Mouse (Mus musculus): ENCODE results near the gene Dbf4.

Dbf4 gene

DNA sequence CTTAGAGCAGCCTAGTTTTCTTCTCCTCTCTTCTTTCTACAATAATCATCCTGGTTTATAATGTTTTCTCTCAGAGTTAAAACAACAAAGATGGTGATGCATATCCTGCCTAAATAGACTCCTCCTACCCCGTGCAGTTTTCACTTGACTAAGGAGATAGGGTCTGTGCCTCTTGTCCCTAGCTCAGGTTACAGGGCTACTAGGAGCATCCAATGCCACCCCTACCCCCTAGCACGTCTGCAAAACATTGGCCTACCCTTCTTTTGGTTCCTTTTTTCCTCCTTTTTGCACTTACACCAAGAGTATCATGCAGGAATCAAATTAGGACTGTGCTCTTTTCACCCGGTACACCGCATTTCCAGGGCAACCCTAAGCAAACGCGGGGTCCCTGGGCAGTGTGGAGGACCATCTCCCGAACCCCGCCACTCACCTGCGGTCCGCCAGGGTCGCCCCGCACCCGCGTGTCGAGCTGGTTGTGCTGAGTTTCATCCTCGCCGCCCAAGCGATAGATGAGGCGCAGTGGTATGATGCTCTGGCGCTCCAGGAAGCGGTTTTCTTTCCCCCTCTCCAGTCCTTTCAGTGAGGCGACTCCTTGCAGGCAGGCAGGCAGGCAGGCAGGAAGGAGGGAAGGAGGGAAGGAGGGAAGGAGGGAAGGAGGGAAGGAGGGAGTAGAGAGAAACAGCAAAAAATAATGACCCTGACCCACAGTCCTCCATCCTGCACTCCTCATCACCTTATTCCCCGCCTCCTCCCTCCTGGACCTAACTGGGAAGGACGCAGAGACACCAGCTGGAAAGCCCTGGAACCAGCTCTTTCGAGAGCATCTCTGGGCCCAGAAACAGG, 55.5 kb downstream of the Dbf4 start:
- DNase-seq (ENCODE audit: low spot score), result peak; percentile 52

DNA sequence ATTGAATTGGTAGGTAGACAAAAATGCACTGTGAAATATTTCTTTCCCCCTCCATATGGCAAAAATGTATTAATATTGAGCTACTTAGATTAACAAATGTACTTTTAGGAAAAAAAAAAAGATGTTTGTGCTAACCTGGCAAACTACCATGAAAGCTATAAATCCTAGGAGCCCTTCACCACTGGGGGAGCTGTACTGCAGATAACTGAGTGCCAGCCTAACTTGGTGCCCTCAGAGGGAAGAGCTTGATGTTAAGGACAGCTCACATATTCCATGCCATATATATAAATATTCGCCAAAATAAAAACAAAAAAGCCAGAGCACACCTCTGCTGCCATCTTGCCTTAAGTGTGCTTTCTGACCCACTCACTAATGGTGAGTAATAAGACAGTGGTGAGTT, 60.2 kb downstream of the Dbf4 start:
- peak; percentile 46 for DNase-seq (ENCODE audit: low spot score)

GRCm38 (mm10) chr5:8357677-8358076, 64.8 kb downstream of the Dbf4 start:
- DNase-seq (ENCODE audit: low spot score), result no peak

- no peak for DNase-seq (ENCODE audit: low spot score)
Observed at GRCm38 (mm10) chr5:8356885-8357651, 65.4 kb downstream of the Dbf4 start.

GRCm38 (mm10) chr5:8356326-8356725, 66.2 kb downstream of the Dbf4 start:
- no peak for DNase-seq (ENCODE audit: low spot score)

- DNase-seq (ENCODE audit: low spot score), result no peak
Observed at GRCm38 (mm10) chr5:8349557-8349956, 73.0 kb downstream of the Dbf4 start.

Measured in retina, embryonic 14.5 days (tissue).